Mouse (Mus musculus): ENCODE data around the gene Cyth1.

Cyth1 gene

DNA sequence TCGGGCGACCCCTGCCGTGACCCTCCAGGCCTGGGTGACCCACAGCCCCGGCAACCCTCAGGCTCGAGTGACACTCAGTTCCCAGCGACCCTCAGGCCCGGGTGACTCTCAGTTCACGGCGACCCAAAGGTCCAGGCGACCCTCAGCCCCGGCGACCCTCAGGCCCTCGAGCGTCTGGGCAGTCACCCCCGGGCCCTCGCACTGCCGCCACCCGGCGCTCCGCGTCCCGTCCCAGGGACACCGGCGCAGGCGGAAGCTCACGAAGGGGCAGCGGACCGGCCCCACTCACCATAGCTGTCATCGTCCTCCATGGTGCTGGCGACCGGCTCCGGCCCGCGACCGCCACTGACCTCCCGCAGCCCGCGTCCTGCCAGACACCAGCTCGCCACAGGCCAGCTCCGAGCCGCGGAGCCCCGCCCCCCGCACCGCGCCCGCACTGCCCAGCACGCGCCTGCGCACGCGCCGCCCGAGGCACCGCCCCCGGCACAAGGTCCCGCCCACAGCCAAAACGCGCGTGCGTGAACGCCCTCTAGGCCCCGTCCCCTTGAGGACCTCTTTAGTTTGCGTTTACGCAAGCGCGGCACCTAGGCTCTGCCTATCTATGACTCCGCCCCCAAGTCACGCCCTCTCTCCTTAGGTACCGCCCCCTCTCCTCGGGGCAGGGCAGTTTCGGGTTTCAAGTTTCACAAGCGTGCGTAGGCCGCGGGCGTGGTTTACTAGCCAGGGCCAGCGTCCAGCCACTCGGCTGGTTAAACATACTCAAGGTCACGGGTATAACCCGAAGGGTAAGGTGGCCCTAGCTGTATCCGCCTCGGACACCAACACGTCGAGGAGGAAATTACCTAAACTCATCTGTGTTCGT is at the start of gene Cyth1:
Gene Cyth1, minus strand, starts transcription at position 443 of the 862 bp plus-strand sequence.
- peak; percentile 92 for DNase-seq (ENCODE audit: low read depth, low spot score)

DNA sequence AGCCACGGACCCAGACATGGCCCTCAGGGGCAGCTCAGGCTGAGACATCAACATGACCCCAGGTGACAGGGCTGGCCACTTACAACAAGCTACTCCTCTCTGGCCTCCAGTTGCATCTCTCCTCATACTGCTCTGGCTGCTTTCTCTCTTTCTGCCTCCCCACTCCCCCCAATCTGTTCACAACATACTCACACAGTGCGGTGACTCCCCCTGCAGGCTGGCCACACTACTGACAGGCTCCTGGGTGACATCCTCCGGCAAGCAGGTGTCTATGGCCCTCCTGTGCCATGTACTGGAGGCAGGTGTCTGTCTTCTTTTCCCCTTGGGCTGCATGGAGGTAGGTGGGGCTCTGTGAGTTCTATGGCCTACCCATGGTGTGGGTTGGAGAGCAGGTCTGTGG is 49.6 kb upstream of the Cyth1 start:
- no peak for DNase-seq (ENCODE audit: low read depth, low spot score)

DNA sequence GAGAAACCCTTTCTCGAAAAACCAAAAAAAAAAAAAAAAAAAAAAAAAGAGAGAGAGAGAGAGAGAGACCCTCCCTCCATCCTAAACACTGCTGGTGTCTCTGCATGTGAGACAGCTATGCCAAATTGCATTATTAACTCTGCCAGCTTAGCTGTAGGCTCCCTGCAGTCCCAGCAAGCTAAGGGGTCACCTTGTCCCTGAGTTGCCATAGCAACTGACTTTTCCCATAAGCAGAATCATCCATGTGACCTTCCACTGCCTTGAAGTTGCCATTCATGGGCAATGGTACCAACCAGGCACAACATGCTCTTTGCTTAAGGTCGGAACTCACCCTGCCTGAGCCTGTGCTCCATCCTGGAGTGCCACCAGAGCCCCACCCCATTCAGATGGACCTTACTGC is 46.6 kb upstream of the Cyth1 start:
- no peak for DNase-seq (ENCODE audit: low read depth, low spot score)

DNA sequence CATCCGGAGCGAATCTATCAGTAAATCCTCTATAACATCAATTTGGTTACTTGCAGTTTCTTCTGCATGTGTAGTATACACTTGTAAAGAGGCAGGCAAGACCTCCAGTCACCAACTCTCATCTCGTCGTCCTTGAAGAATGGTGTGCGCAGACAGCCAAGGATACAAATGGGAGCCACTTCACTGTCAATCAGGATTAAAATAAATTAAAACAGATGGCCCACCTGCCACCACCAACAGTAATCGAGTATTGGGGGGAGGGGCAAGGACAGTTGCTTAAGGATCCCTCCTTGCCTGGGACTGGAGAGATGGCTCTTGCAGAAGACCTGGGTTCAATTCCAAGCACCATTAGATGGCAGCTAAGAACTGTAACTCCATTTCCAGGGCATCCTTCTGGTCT is 44.3 kb upstream of the Cyth1 start:
- no peak for DNase-seq (ENCODE audit: low read depth, low spot score)

DNA sequence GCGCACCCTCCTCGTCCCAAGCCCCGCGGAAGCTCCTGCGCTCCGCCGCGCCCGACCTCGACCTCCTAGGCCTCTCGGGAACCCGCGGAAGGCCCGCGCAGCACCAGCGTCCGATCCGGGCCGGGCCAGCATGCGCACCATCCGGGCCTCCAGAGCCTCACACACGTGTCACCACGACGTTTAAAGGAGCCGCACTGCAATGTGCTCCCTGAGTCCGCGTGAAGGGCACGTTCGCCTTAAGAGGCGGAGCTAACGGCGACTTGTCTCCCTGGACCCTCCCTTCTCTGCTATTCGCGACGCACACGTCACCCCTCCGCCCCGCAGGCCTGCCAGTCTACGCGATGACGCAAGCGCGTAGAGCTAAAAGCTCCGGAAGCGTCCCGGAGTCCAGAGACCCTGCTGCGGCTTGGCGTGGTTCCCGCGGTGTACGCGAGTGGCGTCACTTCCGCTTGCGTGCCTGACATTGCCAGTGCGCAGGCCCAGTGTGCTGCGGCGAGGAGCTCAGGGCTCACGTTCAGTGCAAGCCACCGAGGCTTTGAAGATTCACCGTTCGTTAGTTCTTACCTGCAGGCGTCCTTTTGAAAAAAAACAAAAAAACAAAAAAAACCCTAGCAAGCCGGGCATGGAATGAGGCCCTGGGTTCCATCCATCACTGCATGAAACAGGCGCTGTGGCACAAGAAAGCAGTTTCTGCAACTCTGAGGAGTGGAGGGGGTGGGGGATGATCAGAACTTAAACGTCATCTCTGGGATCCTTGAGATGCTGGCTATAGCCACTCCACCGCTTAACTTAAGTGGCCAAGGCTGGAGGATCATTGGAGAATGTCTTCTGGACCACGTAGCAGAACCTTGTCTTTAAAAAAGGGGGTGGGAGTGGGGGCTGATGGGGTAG is 41.9 kb upstream of the Cyth1 start, which contains the start of gene Usp36:
Gene Usp36, minus strand, starts transcription at position 246 of the 891 bp plus-strand sequence.
- DNase-seq (ENCODE audit: low read depth, low spot score): peak; percentile 100

DNA sequence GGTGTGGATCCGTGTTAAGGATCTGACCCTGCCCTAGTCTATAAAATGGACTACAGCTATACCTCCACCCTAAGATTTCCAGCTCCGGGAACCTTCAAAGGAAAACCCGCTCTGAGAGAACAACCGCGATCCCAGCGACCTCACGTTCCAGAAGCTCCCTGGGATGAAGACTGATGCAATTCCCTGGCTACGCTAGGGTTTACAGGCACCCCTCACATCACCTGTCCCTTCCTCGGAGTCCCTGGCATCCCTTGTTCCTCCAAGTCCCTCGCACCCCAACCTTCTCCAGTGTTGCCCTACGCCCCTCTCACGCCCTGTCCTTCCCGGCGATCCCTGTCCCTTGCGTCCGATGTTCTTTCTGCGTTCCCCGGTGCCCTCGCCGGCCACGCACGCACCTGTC is 41.2 kb upstream of the Cyth1 start:
- no peak for DNase-seq (ENCODE audit: low read depth, low spot score)

GRCm38 (mm10) chr11:118289037-118289511 is 40.7 kb upstream of the Cyth1 start:
- no peak for DNase-seq (ENCODE audit: low read depth, low spot score)

GRCm38 (mm10) chr11:118287573-118287972 is 39.2 kb upstream of the Cyth1 start:
- no peak for DNase-seq (ENCODE audit: low read depth, low spot score)

DNA sequence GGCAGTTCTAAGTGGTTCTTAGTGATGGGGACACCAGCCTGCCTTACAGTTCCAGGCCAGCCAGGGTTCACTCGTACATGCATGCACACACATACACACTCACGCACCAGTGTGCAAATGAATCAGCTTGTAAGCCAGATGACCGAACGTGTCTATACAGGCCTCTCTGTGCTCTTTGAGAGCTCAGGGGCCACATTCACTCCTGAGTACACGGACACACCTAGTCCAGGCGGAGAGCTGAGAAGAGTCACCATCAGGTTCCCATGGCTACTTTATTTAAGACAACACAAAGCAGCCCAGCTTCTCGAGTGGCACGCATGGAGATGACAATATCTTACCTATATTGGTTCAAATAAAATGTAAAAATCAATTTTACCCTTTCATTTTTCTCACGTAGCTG is 38.0 kb upstream of the Cyth1 start:
- no peak for DNase-seq (ENCODE audit: low read depth, low spot score)

- no peak for DNase-seq (ENCODE audit: low read depth, low spot score)
Measured at GRCm38 (mm10) chr11:118285791-118286190, 37.4 kb upstream of the Cyth1 start.

GRCm38 (mm10) chr11:118280218-118280617 is 31.8 kb upstream of the Cyth1 start:
- DNase-seq (ENCODE audit: low read depth, low spot score): no peak

GRCm38 (mm10) chr11:118276328-118276727 is 27.9 kb upstream of the Cyth1 start:
- no peak for DNase-seq (ENCODE audit: low read depth, low spot score)

GRCm38 (mm10) chr11:118275092-118275491 is 26.7 kb upstream of the Cyth1 start:
- no peak for DNase-seq (ENCODE audit: low read depth, low spot score)

GRCm38 (mm10) chr11:118269827-118270226 is 21.4 kb upstream of the Cyth1 start:
- no peak for DNase-seq (ENCODE audit: low read depth, low spot score)

DNA sequence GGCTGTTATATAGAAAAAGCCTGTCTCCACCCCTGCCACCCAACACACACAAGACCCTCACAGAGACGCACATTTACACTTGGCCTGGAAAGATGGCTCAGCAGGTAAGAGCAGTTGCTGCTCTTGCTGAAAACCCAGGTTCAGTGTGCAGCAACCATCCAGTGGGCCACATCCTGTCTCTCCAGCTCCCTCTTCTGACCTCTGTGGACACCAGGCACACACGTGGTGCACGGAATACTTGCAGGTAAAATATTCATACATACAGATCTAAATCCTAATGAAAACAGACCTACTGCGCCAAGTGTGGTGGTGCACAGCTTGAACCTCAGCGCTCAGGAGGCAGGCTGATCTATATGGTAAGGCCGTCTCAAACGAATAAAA is 18.3 kb upstream of the Cyth1 start:
- DNase-seq (ENCODE audit: low read depth, low spot score): no peak

GRCm38 (mm10) chr11:118266044-118266665 is 17.8 kb upstream of the Cyth1 start:
- no peak for DNase-seq (ENCODE audit: low read depth, low spot score)

- no peak for DNase-seq (ENCODE audit: low read depth, low spot score)
Measured at GRCm38 (mm10) chr11:118265621-118266020, 17.2 kb upstream of the Cyth1 start.

DNA sequence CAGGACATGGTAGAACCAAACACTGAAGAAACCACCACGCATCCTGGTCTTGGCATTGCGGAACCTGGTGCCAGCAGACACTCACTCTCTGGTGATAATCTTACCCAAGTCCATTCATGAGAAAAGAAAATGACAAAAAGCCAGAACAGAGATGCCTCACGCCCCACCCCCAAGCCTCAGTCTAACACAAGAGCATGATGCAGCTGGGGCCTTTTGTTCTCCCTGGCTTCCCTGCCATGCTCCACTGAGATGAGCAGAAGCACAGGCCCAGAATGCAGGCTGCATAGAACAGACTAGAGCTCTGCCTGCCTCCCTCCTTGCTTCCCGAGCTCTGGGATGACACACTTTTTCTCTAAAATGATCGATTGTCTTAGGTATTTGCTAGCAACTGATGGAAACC is 14.8 kb upstream of the Cyth1 start:
- DNase-seq (ENCODE audit: low read depth, low spot score): no peak

DNA sequence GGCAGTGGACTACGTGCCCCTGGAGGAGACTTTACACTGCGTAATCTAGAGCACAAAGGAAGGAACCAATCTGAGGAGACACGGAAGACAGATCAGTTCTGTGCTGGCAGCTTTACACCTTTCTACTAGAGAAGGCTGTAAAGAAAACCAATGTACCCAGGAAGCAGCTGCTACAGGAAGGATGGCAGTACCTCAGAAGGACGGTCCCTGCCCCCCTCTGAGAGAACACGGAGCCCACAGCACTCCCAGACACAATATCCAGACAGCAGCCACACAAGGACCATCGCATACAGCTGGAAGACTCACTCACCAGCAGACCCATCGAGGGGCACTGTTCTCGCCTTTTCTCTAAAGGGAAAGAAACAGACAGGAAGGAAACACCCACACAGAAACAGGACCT is 11.7 kb upstream of the Cyth1 start:
- DNase-seq (ENCODE audit: low read depth, low spot score): no peak

GRCm38 (mm10) chr11:118259580-118259979 is 11.2 kb upstream of the Cyth1 start:
- no peak for DNase-seq (ENCODE audit: low read depth, low spot score)

DNA sequence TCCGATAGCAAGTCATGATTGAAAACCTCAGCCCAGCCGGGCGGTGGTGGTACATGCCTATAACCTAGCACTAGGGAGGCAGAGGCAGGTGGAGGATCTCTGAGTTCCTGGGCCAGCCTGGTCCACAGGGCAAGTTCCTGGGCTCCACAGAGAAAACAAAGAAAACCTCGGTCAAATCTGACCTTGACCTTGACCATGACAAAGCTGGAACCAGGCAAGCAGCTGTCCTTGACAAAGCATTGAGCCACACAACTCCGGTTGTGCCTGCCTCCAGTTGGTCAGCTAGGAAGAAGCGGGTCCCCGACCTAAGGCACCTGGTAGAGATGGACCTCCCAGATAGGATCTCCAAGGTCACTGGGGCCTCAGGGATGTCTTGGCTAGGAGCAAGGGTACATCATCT is 8.0 kb upstream of the Cyth1 start:
- no peak for DNase-seq (ENCODE audit: low read depth, low spot score)

Data from retina, adult 2 months (tissue).